Mouse (Mus musculus): ENCODE measurements at regions not wholly inside any gene's neighbourhood (a gene's known extent, or its start where the extent isn't known, plus 50 kb on each side); places are given as distances from the start of the nearest gene placed in this dataset.

DNA sequence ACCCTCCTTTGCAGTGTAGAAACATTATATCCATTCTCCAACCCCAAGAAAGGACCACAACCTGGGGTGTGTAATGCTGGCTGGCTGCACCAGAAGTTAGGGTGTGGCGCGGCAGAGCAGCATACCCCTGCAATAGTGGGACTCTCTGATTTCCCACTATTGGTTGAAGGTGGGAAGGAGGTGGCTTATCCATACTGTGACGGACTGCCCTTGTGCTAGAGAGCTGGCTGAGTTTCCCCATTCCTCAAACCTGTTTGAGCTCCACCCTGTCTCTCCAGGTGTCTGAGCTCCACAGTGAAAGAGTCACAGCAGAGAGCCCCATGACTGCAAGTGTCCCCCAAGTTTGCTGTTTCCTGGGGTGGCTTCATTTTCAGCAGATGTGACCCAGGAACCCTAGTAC, 79.6 kb downstream of the Sik1 start:
- no peak for DNase-seq (ENCODE audit: inconsistent age in 2 of 2, low spot score in 1 of 2)

DNA sequence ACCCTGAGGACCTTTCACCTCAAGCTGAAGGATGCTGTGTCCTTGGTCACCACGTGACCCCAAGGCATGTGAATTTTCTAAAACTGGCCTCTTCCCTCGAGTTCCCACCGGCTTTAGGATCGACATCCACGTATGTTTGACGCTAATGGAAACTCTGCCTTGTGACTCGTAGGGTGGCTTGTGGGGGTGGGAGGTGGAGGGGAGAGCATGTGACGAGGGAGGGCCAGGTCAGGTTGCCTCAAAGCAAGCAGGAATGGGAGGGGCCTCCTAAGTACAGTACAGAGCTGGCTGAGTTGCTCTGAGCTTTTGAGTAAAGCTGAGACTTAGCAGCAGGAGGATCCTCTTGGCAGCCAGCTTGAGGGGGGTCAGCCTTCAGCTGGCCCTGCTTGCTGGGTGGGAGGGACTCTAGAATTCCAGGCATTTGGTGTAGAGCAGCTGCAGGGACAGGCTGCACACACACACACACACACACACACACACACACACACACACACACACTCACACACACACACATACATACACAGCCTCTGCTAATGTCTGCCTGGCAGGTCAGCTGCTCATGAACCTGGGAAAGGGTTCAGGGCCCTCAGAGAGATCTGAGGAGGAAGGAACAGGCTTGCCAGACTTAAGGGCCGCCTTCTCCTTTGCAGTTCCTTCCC, 78.5 kb downstream of the Sik1 start:
- no peak for DNase-seq (ENCODE audit: inconsistent age in 2 of 2, low spot score in 1 of 2)

DNA sequence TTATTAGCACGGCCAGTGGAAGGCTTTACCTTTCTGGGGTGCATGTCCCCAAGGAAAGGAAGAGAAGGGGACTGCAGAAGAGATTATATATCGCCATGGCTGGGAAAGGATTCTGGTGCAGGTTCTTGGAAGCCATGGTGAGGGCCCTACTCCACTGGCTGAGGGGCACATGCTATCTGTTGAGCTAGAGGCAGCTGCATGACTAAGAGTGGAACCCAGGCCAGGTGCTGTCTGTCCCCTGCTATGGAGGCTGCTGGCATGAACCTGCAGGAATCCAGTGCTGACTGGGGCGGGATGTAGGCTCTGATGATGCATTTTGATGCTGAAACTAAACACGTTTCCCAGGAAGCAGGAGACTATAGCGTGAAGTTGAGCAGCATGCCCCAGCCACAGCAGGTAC, 77.9 kb downstream of the Sik1 start:
- no peak for DNase-seq (ENCODE audit: inconsistent age in 2 of 2, low spot score in 1 of 2)

DNA sequence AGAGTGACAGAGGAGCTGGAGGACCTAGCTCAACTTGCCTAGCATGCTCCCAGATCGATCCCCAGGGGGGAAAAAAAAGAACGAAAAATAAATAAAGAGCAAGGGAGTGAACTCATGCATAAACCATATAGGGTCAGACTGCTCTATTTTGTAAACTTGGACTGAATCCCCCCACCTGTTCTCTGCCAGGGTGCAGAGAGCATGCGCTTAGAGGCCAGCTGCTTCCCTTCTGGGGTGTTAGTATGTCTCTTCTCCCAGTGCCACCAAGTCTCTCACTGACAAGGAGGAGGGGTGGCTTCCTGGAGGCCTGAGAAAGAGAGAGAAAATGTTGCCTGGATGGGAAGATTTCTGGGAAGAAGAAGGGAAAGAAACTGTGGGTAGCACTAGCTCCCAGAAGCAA, 76.1 kb downstream of the Sik1 start:
- DNase-seq (ENCODE audit: inconsistent age in 2 of 2, low spot score in 1 of 2), result no peak

DNA sequence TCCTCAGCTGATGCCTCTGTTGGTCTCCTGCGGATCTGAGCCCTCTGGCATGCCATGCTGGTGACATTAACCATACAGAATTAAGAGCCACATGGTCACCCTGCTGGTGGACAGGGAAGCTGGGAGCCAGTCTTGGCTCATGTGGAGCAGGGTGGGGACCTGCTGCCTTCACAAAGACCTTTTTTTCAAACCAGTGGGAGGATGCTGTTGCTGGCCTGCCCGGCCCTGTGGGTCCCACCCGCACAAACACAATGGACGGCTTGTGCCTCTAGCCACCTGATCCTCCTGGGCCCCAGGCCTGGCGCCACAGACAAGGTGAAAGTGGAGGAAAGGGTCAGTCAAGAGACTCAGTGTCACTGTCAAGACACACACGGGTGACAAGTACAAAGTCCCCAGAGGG, 73.4 kb downstream of the Sik1 start:
- no peak for DNase-seq (ENCODE audit: inconsistent age in 2 of 2, low spot score in 1 of 2)

- DNase-seq (ENCODE audit: inconsistent age in 2 of 2, low spot score in 1 of 2), result peak in 1 of 2 experiments; percentile 26
Measured at GRCm38 (mm10) chr17:31783071-31783470, 72.5 kb downstream of the Sik1 start.

- peak; percentile 33 to 78 for DNase-seq (ENCODE audit: inconsistent age in 2 of 2, low spot score in 1 of 2)
Measured at GRCm38 (mm10) chr17:31788316-31788715, 67.3 kb downstream of the Sik1 start.

DNA sequence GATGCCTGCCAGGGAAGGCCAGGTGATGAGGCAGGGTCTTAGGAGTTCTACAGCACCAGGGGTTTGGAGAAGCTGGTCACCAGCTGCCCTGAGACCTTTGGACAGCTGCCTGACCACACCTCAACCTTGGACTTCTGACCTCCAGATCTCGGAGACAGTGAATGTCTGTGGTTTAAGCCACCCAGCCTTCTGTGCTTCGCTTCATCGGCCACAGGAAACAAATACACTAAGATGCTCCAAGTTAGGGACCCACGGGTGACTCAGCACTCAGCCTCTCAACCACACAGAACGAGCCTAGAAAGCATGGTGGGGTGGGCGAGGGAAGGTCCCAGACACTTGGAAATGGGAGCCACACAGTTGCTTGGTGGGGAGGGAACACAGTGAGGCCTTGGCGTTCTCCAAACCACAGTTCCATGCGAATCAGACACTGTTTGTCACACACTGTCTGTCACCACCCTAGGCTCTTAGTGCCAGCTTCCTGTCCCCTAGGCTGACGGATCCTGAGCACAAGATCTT, 66.5 kb downstream of the Sik1 start:
- peak in 1 of 2 experiments; percentile 54 for DNase-seq (ENCODE audit: inconsistent age in 2 of 2, low spot score in 1 of 2)

DNA sequence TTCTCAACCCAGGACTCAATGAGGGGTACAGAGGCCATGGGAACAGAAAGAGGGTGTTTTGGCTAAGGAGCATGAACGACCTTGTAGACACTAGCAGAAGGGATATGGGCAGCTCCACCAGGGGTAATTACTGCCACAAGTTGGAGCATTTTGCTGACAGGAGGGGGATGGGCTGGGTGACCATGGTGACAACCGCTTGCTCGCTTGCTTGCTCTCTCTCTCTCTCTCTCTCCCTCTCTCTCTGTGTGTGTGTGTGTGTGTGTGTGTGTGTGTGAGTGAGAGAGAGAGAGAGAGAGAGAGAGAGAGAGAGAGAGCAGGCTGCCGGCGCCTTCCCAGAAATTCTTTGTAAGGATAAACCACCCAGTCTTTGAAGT, 65.7 kb downstream of the Sik1 start:
- peak in 1 of 2 experiments; percentile 46 for DNase-seq (ENCODE audit: inconsistent age in 2 of 2, low spot score in 1 of 2)

DNA sequence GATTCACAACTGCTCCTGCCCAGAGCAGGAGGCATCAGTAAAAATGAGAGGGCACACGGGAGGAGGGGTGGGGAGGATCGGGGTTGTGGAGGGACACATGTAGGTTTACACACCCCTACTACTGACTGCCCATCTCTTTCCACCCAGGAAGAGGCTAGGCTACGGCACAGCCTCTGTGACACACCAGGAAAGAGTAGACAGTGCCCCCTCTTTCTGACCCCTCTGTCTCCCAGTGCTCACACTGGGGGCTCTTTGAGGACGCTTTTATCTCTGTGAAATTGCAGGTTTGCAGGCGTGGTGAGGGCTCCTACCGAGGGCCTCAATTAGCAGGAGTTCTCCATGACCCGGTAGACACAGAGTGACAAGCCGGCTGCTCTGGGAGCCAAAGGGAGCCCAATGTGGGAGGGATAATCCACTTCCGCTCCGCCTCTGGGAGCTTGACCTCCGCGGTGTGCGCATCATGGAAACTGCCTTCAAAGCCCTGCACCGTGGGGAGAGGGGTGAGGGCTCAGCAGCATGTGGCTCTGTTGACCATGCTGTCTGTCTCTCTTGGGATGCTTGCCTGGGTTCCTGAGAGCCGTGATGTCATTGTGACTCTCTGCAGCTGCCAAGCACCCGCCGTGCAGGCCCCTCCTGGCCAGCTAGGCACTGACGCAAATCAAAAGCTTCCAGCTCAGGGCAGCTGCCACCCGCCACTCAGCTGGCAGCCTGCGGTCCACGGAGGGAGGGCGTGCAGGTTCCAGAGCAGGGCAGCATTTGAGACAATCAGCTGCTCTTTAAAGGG, 65.1 kb downstream of the Sik1 start:
- peak; percentile 89 to 92 for DNase-seq (ENCODE audit: inconsistent age in 2 of 2, low spot score in 1 of 2)

DNA sequence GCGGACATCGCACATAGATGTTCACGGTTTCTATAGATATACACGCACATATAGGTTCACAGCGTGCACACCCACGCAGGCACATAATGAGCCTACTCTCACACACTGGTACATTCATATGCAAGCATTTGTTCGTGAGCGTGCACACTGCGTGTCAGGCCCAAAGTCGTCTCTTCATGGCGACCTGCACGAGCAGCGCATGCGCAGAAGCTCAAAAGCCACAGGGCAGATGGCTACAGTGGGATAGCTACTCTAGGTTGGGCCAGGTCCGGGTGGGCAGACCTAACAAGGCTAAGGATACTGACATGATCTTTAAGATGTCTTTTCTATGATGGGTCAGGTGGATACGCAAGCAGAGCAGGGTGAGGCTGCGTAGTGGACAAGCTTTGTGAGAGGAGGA, 63.9 kb downstream of the Sik1 start:
- DNase-seq (ENCODE audit: inconsistent age in 2 of 2, low spot score in 1 of 2), result no peak

DNA sequence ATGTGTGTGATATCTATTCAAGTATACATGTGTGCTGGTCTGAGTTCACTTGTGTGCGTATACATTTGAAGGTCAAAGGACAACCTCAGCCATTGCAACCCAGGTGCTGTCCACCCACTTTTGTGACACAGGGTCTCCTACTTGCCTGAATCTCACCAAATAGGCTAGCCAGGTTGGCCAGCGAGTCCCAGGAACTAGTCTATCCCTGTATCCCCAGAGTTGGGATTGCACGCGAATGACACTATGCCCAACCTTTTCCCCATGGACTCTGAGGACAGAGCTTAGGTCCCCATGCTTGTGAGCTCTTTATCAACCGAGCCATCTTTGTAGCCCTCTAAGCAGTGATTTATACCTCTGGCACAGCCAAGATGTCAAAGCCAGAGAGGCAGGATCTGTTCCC, 62.6 kb downstream of the Sik1 start:
- DNase-seq (ENCODE audit: inconsistent age in 2 of 2, low spot score in 1 of 2), result no peak

GRCm38 (mm10) chr17:31793521-31793920, 62.1 kb downstream of the Sik1 start:
- DNase-seq (ENCODE audit: inconsistent age in 2 of 2, low spot score in 1 of 2), result peak; percentile 34 to 51

DNA sequence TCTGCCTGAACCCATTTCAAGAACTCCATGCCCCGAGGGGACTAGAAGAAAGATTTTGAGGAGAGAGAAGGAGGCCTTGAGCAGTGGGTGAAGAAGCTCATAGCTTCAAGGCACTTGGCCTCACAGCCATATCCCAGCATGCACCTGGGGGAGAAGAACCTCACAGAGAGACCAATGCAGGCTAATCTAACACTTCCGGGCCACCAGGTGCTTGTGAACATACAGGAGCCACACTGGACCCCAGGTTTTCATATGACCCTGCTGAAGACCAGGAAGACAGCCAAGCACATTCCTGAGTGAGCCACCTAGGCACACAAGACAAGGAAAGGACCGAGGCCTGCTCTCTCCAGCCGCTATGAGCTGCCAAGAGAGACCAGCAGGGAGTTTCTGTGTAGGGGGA, 61.6 kb downstream of the Sik1 start:
- DNase-seq (ENCODE audit: inconsistent age in 2 of 2, low spot score in 1 of 2), result no peak

All from adrenal gland, adult (tissue).